Mouse (Mus musculus) neural tube, embryonic 11.5 days (tissue): ENCODE measurements around the gene Arl14. TPM values are rescaled to one million over a fixed set of nuclear protein-coding genes. Genes with fewer than 3 reads are reported as not detected.

ENCODE experiments used
- polyA plus RNA-seq: library from polyadenylated mRNA; unstranded; fragments of >200 nt; fragmentation: Nextera tagmentation; extraction: Ambion mirVana; gene quantifications from 2 replicates; pipeline ENCODE4 v1.2.1, GENCODE M21; 2014

Gene Arl14
- polyA plus RNA-seq, 1 experiment from 2014 or later = not detected

Other genes with a start within 250 kb of the Arl14 start
- 18.5 and 18.8 TPM in 2 replicates for gene Ift80, start 217.8 kb upstream of the Arl14 start, polyA plus RNA-seq
- gene Smc4, start 217.7 kb upstream of the Arl14 start, polyA plus RNA-seq = 161 and 168 TPM in 2 replicates
- 168 and 170 TPM in 2 replicates for gene Trim59, start 177.7 kb upstream of the Arl14 start, polyA plus RNA-seq
- gene Kpna4, start 95.3 kb upstream of the Arl14 start, polyA plus RNA-seq = 46.0 and 48.5 TPM in 2 replicates
- 18.4 and 22.6 TPM in 2 replicates for gene Ppm1l, start 94.4 kb downstream of the Arl14 start, polyA plus RNA-seq